Mouse (Mus musculus) hindlimb bud, embryonic 11.5 days (tissue): ENCODE measurements around the gene Mgat4d.
"Not testable (repeated sequence)": the region's sequence is repeated elsewhere in the genome, so short reads cannot be mapped to it uniquely, and the experiment has no call there.

ENCODE experiments used
- DNase-seq: peaks from one replicate; pipeline ENCODE4 v3.0.0-alpha.2; 2012; ENCODE audit warnings: low read depth, low spot score; ENCODE audit errors: extremely low spot score

The Mgat4d gene

DNA sequence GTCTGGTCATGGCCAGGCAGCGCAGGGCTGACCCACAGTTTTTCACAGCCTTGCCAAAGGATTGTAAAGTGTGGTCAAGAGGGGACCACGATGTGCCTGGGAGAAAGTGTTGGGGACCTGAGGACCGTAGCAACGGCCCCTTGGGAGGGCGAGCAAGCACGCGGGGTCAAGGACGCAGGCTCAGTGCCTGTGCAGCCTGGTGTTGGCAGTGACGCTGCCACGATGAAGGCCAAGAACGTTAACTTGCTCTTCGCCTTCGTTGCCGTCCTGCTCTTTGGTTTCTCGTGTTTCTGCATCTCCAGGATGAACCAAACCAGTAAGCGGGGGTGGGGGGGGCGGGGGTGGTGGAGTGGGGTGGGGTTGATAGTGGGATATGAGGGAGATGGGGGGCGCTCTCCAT lies at the start of gene Mgat4d:
TSS of gene Mgat4d (plus strand) at position 209 of the 400 bp plus-strand sequence.
- no peak for DNase-seq

DNA sequence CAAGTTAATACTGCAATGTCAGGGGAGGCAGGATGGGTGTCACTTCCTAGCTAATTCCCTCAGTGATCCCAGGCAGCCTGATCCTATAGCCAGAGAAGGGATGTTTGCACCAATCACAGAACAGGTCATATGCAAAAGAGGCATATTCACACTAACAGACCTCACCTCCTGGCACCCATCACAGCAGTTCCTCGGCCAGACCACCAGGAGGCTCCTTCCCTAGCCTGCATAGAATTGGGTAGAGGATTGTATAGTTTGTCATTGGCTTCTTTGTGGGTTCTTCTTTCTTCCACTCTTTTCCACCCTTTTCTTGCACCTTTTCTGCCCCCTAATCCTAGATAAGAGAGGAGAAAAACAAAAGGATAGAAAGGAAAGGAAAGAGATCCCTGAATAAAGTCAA lies 48.1 kb upstream of the Mgat4d start:
- no peak for DNase-seq

GRCm38 (mm10) chr8:83304946-83305345 lies 43.3 kb upstream of the Mgat4d start:
- no peak for DNase-seq

GRCm38 (mm10) chr8:83309836-83310235 lies 38.4 kb upstream of the Mgat4d start:
- no peak for DNase-seq

GRCm38 (mm10) chr8:83315084-83315483 lies 33.2 kb upstream of the Mgat4d start:
- DNase-seq: not testable (repeated sequence)

GRCm38 (mm10) chr8:83315691-83316090 lies 32.6 kb upstream of the Mgat4d start:
- DNase-seq: no peak

- no peak for DNase-seq
These were observed 27.7 kb upstream of the Mgat4d start for GRCm38 (mm10) chr8:83320543-83320942.

- no peak for DNase-seq
These were observed 25.9 kb upstream of the Mgat4d start for GRCm38 (mm10) chr8:83322374-83322773.

DNA sequence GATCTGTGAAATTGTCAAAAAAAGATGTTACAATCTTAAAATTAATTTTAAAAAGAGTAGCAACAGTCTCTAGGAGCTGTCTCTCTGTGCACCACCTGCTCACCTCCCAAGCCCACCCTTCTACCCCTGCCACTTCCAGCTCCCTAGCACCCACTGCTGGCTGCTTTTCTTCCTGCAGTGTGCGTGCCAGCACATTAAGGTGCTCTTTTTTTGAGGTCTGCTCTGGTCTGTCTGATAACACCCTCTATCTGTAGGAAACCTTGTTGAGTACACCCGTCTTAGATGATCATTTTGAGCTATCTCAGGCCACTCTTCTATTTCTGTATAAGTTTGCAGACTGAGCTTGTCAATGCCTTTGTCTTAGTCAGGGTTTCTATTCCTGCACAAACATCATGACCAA lies 25.2 kb upstream of the Mgat4d start:
- no peak for DNase-seq

DNA sequence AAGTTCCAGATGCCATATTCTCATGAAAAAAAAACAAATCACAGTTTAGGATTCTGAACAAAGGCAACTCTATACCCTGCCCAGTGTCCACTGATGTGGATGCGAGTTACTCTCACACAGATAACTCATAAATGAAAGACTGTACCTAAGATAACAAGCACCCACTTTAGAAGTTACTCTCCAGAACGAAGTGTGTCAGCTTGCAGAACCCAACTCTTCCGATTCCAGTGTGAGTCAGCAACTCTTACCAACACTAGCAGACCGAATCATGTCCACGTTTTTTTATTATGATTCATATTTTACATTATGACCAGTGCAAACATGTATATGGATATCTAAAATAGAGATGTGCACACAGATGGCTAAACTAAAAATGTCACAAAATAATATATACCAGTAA lies 20.4 kb upstream of the Mgat4d start:
- no peak for DNase-seq

GRCm38 (mm10) chr8:83331567-83331898 lies 16.7 kb upstream of the Mgat4d start:
- DNase-seq: no peak

- DNase-seq: peak; percentile 61
These were observed 16.2 kb upstream of the Mgat4d start, which contains the start of gene Elmod2 for GRCm38 (mm10) chr8:83331899-83332697. Gene Elmod2 (minus strand): TSS chr8:83332486.

- no peak for DNase-seq
These were observed 15.4 kb upstream of the Mgat4d start for GRCm38 (mm10) chr8:83332864-83333263.

GRCm38 (mm10) chr8:83342076-83342475 lies 6.2 kb upstream of the Mgat4d start:
- no peak for DNase-seq

- DNase-seq: no peak
These were observed 5.6 kb upstream of the Mgat4d start for GRCm38 (mm10) chr8:83342693-83343092.

GRCm38 (mm10) chr8:83351315-83351714 lies 3.0 kb downstream of the Mgat4d start:
- DNase-seq: no peak

- DNase-seq: peak; percentile 35
These were observed 15.0 kb downstream of the Mgat4d start for GRCm38 (mm10) chr8:83363156-83363769.

GRCm38 (mm10) chr8:83377231-83377630 lies 29.0 kb downstream of the Mgat4d start:
- no peak for DNase-seq

DNA sequence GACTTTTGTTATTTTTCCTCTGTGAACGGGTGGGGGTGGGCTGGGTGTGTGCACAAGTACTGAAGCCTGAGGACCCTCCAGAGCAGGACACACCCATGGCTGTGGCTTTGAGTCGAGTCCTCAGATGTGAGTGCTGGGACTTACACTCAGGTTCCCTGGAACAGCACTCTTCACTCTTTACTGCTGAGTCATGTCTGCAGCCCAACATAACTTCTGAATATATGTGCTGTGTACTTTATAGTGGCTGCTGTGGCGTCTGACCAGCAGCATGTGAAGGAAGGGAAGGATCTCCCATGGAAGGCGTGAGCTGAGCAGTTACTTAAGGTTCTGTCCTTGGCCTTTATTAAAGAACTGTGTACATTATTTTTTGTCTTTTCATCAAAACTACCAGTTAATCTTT lies 31.9 kb downstream of the Mgat4d start:
- no peak for DNase-seq

GRCm38 (mm10) chr8:83381016-83381415 lies 32.7 kb downstream of the Mgat4d start:
- no peak for DNase-seq

GRCm38 (mm10) chr8:83382850-83383249 lies 34.6 kb downstream of the Mgat4d start:
- no peak for DNase-seq

- DNase-seq: peak; percentile 39
These were observed 41.2 kb downstream of the Mgat4d start, which contains the start of gene Clgn for GRCm38 (mm10) chr8:83389316-83390005. Gene Clgn (plus strand): TSS chr8:83389867.
